Mouse (Mus musculus) testis, postnatal 14 days (tissue): ENCODE measurements around the gene Gse1.
A peak's percentile ranks its signal among the peaks of the same experiment; 100 is the strongest.

Experiments used
- DNase-seq: peaks from one replicate; pipeline ENCODE4 v3.0.0; 2021; ENCODE audit warnings: low spot score

Gse1 gene

GRCm38 (mm10) chr8:120300601-120301141 is 72.4 kb downstream of the Gse1 start:
- DNase-seq = peak; percentile 80

DNA sequence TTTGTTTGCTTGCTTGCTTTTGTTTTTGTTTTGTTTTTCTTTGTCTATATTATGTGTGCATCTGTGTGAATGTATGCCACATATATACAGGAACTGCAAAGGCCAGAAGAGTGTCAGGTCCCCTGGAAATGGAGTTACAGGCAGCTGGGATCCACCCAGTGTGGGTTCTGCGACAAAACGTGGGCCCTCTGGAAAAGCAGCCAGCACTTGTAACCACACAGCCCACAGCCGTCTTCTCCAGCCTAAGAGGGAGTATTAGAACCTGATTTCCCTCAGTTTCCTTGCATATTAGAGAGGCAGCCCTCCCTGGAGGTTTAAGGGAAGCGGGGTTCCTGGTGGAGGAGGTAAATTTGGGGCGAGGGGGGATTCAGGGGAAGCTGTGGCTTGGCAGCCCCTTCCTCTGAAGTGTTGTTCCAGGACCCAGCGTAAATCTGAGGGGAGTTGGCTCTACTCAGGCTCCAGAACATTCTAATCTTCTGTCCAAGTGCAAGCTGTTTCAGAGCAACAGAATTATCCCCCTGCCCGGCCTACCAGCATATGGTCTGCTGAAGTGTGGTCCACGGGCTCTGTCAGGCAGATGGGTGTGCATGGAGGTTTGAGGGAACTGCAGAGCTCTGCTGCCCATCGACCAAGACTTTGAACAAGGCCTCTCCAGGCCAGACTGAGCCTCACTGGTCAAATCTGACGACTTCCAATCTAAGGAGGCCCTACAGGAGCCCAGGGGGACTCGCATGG is 74.9 kb downstream of the Gse1 start:
- no peak for DNase-seq

- DNase-seq = no peak
Observed at GRCm38 (mm10) chr8:120304097-120304496, 75.8 kb downstream of the Gse1 start.

DNA sequence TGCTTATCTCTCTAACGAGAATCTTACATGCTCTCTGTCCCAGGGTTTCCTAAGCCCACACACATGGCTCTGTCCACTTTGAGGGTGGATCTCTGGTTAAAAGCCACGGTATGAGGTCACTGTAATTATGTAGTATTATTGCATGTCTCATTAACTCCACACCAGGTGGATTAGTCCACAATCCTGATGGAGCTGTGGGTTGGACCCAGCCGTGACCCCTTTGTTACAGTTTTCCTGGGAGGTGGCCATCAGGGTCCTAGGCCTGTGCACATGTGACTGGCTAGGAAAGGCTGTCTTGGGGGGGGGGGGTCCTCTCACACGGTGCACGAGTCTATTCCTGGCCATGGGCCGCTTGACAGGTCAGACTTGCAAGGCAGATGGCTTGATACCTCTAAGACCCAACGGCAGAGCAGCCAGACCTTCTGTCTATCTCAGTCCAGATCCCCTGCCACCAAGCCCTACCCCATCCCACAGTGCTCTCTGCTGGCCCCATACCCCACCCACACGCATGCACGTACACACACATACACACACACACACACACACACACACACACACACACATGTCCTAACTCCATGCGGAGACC is 77.6 kb downstream of the Gse1 start:
- no peak for DNase-seq

DNA sequence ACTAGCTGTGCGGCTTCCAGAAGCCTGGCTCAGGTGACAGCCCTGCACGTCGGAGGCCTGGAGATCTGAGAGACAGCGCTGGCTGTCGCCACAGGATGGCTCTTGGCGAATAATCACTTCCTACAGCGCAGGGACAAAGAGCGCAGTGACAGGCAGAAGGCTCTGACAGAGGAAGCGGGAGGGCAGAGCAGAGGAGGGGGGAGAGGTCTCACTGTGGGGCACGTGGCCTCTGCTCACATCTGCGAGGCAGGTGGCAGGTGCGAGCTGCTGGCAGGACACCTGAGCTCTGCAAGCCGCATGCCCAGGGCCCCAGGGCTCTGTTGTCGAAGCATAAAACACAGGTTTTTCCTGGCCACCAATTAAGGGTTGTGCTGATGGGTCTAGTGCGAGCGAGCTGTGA is 78.8 kb downstream of the Gse1 start:
- DNase-seq = no peak

DNA sequence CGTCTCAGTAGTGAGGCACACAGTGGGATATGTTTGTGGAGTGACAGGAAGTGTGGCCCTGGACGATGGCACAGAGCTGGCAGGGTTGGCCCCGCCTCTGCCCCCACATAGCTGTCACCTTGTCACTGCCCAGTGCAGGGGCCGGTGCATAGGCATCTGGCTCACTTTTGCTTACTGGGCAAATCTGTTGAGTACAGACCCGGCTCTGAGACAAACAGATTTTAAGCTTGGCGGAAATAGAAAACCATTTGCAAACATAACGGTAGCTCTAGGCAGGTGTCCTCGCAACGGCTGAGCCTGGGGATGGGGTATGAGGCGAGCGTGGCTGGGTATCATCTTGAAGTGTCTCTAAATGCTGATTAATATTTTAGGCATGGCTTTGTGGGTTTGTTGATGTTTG is 79.3 kb downstream of the Gse1 start:
- no peak for DNase-seq

GRCm38 (mm10) chr8:120308131-120308530 is 79.9 kb downstream of the Gse1 start:
- no peak for DNase-seq

DNA sequence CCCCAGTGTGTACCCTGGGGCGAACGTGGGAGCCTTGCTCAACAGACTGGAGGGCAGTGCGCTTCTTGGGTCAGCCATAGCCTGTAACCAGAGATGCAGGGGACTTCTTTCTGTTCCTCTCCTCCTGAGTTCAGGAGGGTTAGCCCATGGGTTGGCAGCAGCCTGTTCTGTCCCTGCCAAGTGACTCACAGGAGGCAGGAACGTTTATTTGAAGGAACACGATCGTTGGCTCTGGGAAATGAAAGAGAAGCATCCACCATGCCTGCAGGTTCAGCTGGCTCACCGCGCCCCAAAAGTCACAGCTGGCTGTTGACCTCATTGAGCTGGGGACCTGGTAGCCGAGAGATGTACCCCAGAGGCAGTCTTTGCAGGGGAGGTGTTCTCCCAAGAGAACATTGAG is 80.3 kb downstream of the Gse1 start:
- no peak for DNase-seq

DNA sequence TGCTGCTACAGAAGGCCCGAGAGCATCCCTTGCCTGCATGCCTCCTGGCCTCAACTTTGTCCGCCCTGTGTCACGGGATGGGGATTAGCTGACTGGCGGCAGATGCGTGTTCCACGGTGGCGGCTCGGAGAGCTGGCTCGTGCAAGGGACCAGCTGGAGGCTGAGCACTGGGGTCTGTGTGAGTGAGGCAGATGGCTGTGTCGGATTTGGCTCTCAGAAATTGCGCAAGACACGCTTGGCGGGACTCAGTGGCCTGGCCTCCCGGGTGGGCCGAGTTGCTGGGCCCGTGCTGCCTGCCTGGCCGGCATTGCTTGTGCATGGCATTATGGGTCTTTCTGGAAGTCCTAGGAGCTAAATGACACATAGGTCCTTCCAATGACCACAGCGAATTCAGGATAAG is 81.1 kb downstream of the Gse1 start:
- no peak for DNase-seq

DNA sequence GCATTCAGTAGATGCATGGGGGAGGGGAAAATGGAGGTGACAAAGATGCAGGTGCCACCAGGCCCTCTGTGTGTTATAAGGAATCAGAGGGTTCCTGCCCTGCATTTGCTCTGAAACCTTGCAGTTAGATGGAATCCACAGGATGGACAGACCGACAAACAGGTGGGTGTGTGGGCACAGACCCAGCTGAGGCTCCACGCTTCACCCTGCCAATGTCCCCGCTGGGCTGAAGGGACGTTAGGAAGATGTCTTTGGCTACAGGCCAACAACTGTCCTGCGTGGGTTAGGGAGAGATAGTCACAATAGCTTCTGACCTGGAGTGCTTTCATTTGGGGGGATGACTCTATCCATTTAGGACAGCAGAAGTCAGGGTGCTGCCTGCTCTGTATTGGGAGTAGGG is 81.8 kb downstream of the Gse1 start:
- no peak for DNase-seq

- DNase-seq = no peak
Observed at GRCm38 (mm10) chr8:120312452-120312851, 84.2 kb downstream of the Gse1 start.

DNA sequence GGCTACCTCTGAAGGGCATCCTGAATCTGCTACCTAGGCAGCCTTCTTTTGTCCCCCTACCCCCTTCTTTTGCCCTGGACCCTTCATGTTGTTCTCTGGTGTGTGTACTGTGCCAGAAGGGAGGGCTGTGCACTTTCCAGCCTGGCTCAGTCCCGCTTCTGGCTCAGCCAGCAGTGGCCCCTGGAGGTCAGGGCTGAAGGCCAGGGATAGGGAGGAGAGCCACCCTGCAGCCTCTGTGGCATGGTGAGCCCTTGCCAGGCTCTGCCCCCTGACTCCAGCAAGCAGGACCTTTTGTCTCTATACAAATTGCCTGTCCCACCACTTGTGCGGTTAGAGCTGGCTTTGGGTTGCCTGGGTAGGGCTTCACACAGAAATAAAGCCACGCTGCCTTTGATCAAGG is 85.4 kb downstream of the Gse1 start:
- no peak for DNase-seq

DNA sequence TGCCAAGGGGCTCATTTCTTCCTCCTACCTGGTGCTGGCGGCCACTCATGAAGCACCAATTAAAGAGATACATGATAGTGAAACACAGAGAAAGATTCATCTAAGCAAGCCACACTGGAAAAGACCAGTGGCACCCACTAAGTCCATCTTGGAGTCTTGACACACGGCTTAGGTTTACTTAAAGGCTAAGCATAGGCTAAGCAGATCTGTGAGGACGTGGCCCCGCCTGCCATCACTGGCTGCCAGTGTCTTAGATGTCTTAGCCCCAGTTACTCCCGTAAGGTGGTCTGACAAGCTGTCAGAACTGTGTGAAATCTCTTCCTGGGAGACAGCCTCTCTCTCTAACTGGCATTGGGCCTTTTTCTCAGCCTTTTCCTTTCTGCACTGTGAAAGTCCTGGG is 86.7 kb downstream of the Gse1 start:
- no peak for DNase-seq

DNA sequence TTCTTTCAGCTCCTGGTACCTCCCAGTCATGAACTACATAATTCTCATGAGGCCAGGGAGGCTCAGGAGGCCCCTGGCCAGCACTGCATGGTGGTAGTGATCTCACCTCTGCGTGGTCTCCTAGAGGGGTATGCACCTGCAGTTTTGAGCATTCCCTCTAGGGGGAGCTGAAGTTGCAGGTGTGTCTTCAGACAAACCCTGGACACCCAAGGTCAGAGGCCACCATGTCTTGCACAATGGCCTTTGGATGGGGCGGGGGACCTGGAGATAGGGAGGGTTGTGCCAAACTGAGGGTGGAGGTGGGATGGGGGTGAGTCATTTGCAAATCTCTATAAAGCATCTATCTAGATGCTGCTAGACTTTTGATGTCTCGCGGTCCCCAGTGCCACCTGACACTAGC is 87.4 kb downstream of the Gse1 start:
- DNase-seq = no peak

- DNase-seq = no peak
Observed at GRCm38 (mm10) chr8:120316707-120317106, 88.5 kb downstream of the Gse1 start.

- DNase-seq = no peak
Observed at GRCm38 (mm10) chr8:120317118-120317824, 89.0 kb downstream of the Gse1 start.

DNA sequence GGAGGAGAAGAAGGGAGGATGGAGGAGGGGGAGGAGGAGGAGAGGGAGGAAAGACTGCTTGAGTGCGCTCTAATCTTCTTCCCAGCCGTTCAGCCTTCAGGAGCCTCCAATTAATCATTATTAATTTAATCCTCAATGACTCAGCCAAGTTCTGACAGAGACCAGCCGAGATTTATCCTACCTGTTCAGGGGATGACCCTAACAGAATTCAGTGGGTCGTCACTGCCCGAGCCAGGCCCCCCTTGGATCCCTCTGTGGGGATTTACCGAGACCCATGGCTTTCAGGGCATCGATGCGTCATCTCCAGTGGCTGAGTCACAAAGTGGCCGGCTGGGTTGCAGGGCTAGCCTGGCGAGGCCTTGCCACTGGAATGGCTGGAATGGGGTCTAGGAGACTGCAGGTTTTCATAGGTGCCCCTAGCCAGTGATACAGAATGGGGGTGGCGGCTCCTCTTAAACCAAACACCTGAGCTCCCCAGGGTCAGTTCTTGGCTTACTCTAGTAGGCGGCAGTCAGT is 90.3 kb downstream of the Gse1 start:
- DNase-seq = no peak

DNA sequence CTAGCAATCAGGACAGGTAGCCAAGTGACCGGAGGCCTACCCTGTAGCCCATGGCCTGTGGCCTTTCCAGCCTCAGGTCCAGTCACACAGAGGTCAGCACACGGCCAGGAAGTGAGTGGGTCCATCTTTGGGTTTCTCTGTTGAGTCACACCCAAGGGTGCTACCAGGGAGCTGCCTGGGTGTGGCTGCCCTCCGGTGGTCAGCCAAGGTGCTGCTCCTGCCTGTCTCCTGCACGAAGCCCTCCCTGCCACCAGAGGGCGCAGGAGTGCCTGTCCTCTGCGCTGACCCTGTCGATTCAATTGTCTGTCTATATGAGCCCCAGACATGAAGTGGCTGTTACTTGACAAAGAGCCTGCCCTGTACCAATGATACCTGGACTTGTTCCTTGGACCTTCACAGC is 91.2 kb downstream of the Gse1 start:
- DNase-seq = peak; percentile 65

- no peak for DNase-seq
Observed at GRCm38 (mm10) chr8:120320146-120320545, 91.9 kb downstream of the Gse1 start.

DNA sequence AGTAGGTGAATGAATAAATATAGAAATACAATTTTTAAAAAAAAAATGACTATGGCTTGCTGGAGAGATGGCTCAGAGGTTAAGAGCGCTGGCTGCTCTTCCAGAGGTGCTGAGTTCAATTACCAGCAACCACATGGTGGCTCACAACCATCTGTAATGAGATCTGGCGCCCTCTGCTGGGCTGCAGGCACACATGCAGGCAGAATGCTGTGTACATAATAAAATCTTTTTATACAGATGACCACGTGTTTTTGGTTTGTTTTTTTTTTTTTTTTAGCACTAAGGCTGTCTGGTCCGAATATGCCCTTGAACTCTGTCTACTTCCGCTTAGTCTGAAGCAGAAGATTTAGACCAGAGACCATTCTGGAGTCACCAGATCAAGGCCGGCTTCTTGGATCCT is 93.5 kb downstream of the Gse1 start:
- no peak for DNase-seq

- peak; percentile 62 for DNase-seq
Observed at GRCm38 (mm10) chr8:120322956-120323448, 94.7 kb downstream of the Gse1 start.

- no peak for DNase-seq
Observed at GRCm38 (mm10) chr8:120324555-120324954, 96.3 kb downstream of the Gse1 start.
